Mouse (Mus musculus): ENCODE data around the gene Lhpp. TPM values are rescaled to one million over a fixed set of nuclear protein-coding genes. Genes with fewer than 3 reads are reported as not detected.

Gene Lhpp
- polyA plus RNA-seq, 1 experiment from 2014 or later = 35.9 TPM

GRCm38 (mm10) chr7:132675922-132676321, 65.5 kb downstream of the Lhpp start:
- no peaks in the 10 kb centered on the region for H3K27me3 ChIP-seq (ENCODE audit: control insufficient read depth, insufficient read depth, low read length)
- H3K9me3 ChIP-seq (ENCODE audit: control insufficient read depth, low read length) = no peaks in the 10 kb centered on the region
- DNase-seq (no peak), ATAC-seq (ENCODE audit: low FRiP score, low TSS enrichment) (no peak)
- no peak overlapping the region for H3K9ac ChIP-seq (replicated peaks; ENCODE audit: low read length)
- 92% methylated on average over 2 of the region's 2 CpGs for WGBS
- no peak overlapping the region for H3K27ac ChIP-seq (replicated peaks; ENCODE audit: low read depth, low read length)
- no peak overlapping the region for H3K4me3 ChIP-seq (replicated peaks; ENCODE audit: low read depth, low read length)
- no peaks in the 10 kb centered on the region for H3K36me3 ChIP-seq (ENCODE audit: control insufficient read depth, insufficient read depth, low read length)
- H3K4me1 ChIP-seq (ENCODE audit: control insufficient read depth, insufficient read depth, low read length) = no peaks in the 10 kb centered on the region
- H3K4me2 ChIP-seq (ENCODE audit: low read length) = no peak overlapping the region

- DNase-seq = no peak
- no peak for ATAC-seq (ENCODE audit: low FRiP score, low TSS enrichment)
- Histone ChIP-seq H3K9me3 (ENCODE audit: control insufficient read depth, low read length) (no peaks in the 10 kb centered on the region), H3K9ac (replicated peaks; ENCODE audit: low read length) (no peak overlapping the region), H3K4me3 (replicated peaks; ENCODE audit: low read depth, low read length) (no peak overlapping the region), H3K4me2 (ENCODE audit: low read length) (no peak overlapping the region), H3K4me1 (ENCODE audit: control insufficient read depth, insufficient read depth, low read length) (no peaks in the 10 kb centered on the region), H3K36me3 (ENCODE audit: control insufficient read depth, insufficient read depth, low read length) (no peaks in the 10 kb centered on the region), H3K27me3 (ENCODE audit: control insufficient read depth, insufficient read depth, low read length) (no peaks in the 10 kb centered on the region), H3K27ac (replicated peaks; ENCODE audit: low read depth, low read length) (no peak overlapping the region)
- 74% methylated on average over 4 of the region's 4 CpGs for WGBS
Measured at GRCm38 (mm10) chr7:132679117-132679516, 68.7 kb downstream of the Lhpp start.

GRCm38 (mm10) chr7:132679549-132679948, 69.1 kb downstream of the Lhpp start:
- H3K36me3 ChIP-seq (ENCODE audit: control insufficient read depth, insufficient read depth, low read length) = no peaks in the 10 kb centered on the region
- no peak for ATAC-seq (ENCODE audit: low FRiP score, low TSS enrichment)
- 87% methylated on average over 6 of the region's 6 CpGs for whole genome bisulfite sequencing

GRCm38 (mm10) chr7:132681296-132681695, 70.9 kb downstream of the Lhpp start:
- Histone ChIP-seq H3K4me1 (ENCODE audit: control insufficient read depth, insufficient read depth, low read length) (no peaks in the 10 kb centered on the region), H3K9ac (replicated peaks; ENCODE audit: low read length) (no peak overlapping the region), H3K4me2 (ENCODE audit: low read length) (no peak overlapping the region), H3K27ac (replicated peaks; ENCODE audit: low read depth, low read length) (no peak overlapping the region), H3K36me3 (ENCODE audit: control insufficient read depth, insufficient read depth, low read length) (no peaks in the 10 kb centered on the region), H3K4me3 (replicated peaks; ENCODE audit: low read depth, low read length) (no peak overlapping the region), H3K9me3 (ENCODE audit: control insufficient read depth, low read length) (no peaks in the 10 kb centered on the region), H3K27me3 (ENCODE audit: control insufficient read depth, insufficient read depth, low read length) (no peaks in the 10 kb centered on the region)
- DNase-seq (no peak), ATAC-seq (ENCODE audit: low FRiP score, low TSS enrichment) (no peak)
- WGBS = 81% methylated on average over 11 of the region's 11 CpGs

More at GRCm38 (mm10) chr7:132679549-132679948, 69.1 kb downstream of the Lhpp start:
- Histone ChIP-seq H3K4me1 (ENCODE audit: control insufficient read depth, insufficient read depth, low read length) (no peaks in the 10 kb centered on the region), H3K4me3 (replicated peaks; ENCODE audit: low read depth, low read length) (no peak overlapping the region), H3K4me2 (ENCODE audit: low read length) (no peak overlapping the region), H3K9ac (replicated peaks; ENCODE audit: low read length) (no peak overlapping the region), H3K27ac (replicated peaks; ENCODE audit: low read depth, low read length) (no peak overlapping the region), H3K27me3 (ENCODE audit: control insufficient read depth, insufficient read depth, low read length) (no peaks in the 10 kb centered on the region), H3K9me3 (ENCODE audit: control insufficient read depth, low read length) (no peaks in the 10 kb centered on the region)
- DNase-seq = no peak

- ATAC-seq (ENCODE audit: low FRiP score, low TSS enrichment) (no peak), DNase-seq (no peak)
- no peaks in the 10 kb centered on the region for H3K9me3 ChIP-seq (ENCODE audit: control insufficient read depth, low read length)
- H3K9ac ChIP-seq (replicated peaks; ENCODE audit: low read length) = no peak overlapping the region
- no peak overlapping the region for H3K27ac ChIP-seq (replicated peaks; ENCODE audit: low read depth, low read length)
- no peaks in the 10 kb centered on the region for H3K27me3 ChIP-seq (ENCODE audit: control insufficient read depth, insufficient read depth, low read length)
- H3K4me2 ChIP-seq (ENCODE audit: low read length) = no peak overlapping the region
- 89% methylated on average over 1 of the region's 1 CpGs for WGBS
- no peak overlapping the region for H3K4me3 ChIP-seq (replicated peaks; ENCODE audit: low read depth, low read length)
- H3K4me1 ChIP-seq (ENCODE audit: control insufficient read depth, insufficient read depth, low read length) = no peaks in the 10 kb centered on the region
- H3K36me3 ChIP-seq (ENCODE audit: control insufficient read depth, insufficient read depth, low read length) = no peaks in the 10 kb centered on the region
Measured at GRCm38 (mm10) chr7:132681831-132682230, 71.4 kb downstream of the Lhpp start.

- Histone ChIP-seq H3K9me3 (ENCODE audit: control insufficient read depth, low read length) (no peaks in the 10 kb centered on the region), H3K4me1 (ENCODE audit: control insufficient read depth, insufficient read depth, low read length) (no peaks in the 10 kb centered on the region), H3K4me3 (replicated peaks; ENCODE audit: low read depth, low read length) (no peak overlapping the region), H3K27me3 (ENCODE audit: control insufficient read depth, insufficient read depth, low read length) (no peaks in the 10 kb centered on the region), H3K36me3 (ENCODE audit: control insufficient read depth, insufficient read depth, low read length) (no peaks in the 10 kb centered on the region), H3K27ac (replicated peaks; ENCODE audit: low read depth, low read length) (no peak overlapping the region), H3K9ac (replicated peaks; ENCODE audit: low read length) (no peak overlapping the region), H3K4me2 (ENCODE audit: low read length) (no peak overlapping the region)
- WGBS = 88% methylated on average over 3 of the region's 3 CpGs
- DNase-seq (no peak), ATAC-seq (ENCODE audit: low FRiP score, low TSS enrichment) (no peak)
Measured at GRCm38 (mm10) chr7:132682336-132682735, 71.9 kb downstream of the Lhpp start.

- Histone ChIP-seq H3K4me2 (ENCODE audit: low read length) (no peak overlapping the region), H3K27me3 (ENCODE audit: control insufficient read depth, insufficient read depth, low read length) (no peaks in the 10 kb centered on the region), H3K9ac (replicated peaks; ENCODE audit: low read length) (no peak overlapping the region), H3K27ac (replicated peaks; ENCODE audit: low read depth, low read length) (no peak overlapping the region), H3K4me1 (ENCODE audit: control insufficient read depth, insufficient read depth, low read length) (no peaks in the 10 kb centered on the region), H3K9me3 (ENCODE audit: control insufficient read depth, low read length) (no peaks in the 10 kb centered on the region), H3K36me3 (ENCODE audit: control insufficient read depth, insufficient read depth, low read length) (no peaks in the 10 kb centered on the region), H3K4me3 (replicated peaks; ENCODE audit: low read depth, low read length) (no peak overlapping the region)
- 75% methylated on average over 3 of the region's 3 CpGs for WGBS
- ATAC-seq (ENCODE audit: low FRiP score, low TSS enrichment) (no peak), DNase-seq (no peak)
Measured at GRCm38 (mm10) chr7:132682901-132683300, 72.5 kb downstream of the Lhpp start.

GRCm38 (mm10) chr7:132683923-132684322, 73.5 kb downstream of the Lhpp start:
- Histone ChIP-seq H3K9me3 (ENCODE audit: control insufficient read depth, low read length) (no peaks in the 10 kb centered on the region), H3K27ac (replicated peaks; ENCODE audit: low read depth, low read length) (no peak overlapping the region), H3K4me3 (replicated peaks; ENCODE audit: low read depth, low read length) (no peak overlapping the region), H3K4me2 (ENCODE audit: low read length) (no peak overlapping the region), H3K4me1 (ENCODE audit: control insufficient read depth, insufficient read depth, low read length) (no peaks in the 10 kb centered on the region), H3K36me3 (ENCODE audit: control insufficient read depth, insufficient read depth, low read length) (no peaks in the 10 kb centered on the region), H3K27me3 (ENCODE audit: control insufficient read depth, insufficient read depth, low read length) (no peaks in the 10 kb centered on the region), H3K9ac (replicated peaks; ENCODE audit: low read length) (no peak overlapping the region)
- no peak for ATAC-seq (ENCODE audit: low FRiP score, low TSS enrichment)
- WGBS = 84% methylated on average over 4 of the region's 4 CpGs
- no peak for DNase-seq

GRCm38 (mm10) chr7:132686515-132686914, 76.1 kb downstream of the Lhpp start:
- Histone ChIP-seq H3K36me3 (ENCODE audit: control insufficient read depth, insufficient read depth, low read length) (no peaks in the 10 kb centered on the region), H3K4me3 (replicated peaks; ENCODE audit: low read depth, low read length) (no peak overlapping the region), H3K4me1 (ENCODE audit: control insufficient read depth, insufficient read depth, low read length) (no peaks in the 10 kb centered on the region), H3K9ac (replicated peaks; ENCODE audit: low read length) (no peak overlapping the region), H3K9me3 (ENCODE audit: control insufficient read depth, low read length) (no peaks in the 10 kb centered on the region), H3K27me3 (ENCODE audit: control insufficient read depth, insufficient read depth, low read length) (no peaks in the 10 kb centered on the region), H3K27ac (replicated peaks; ENCODE audit: low read depth, low read length) (no peak overlapping the region), H3K4me2 (ENCODE audit: low read length) (no peak overlapping the region)
- 92% methylated on average over 3 of the region's 3 CpGs for WGBS
- DNase-seq = no peak
- ATAC-seq (ENCODE audit: low FRiP score, low TSS enrichment) = no peak
